Mouse (Mus musculus): Measurements from ENCODE around the gene Mgll.

The Mgll gene

DNA sequence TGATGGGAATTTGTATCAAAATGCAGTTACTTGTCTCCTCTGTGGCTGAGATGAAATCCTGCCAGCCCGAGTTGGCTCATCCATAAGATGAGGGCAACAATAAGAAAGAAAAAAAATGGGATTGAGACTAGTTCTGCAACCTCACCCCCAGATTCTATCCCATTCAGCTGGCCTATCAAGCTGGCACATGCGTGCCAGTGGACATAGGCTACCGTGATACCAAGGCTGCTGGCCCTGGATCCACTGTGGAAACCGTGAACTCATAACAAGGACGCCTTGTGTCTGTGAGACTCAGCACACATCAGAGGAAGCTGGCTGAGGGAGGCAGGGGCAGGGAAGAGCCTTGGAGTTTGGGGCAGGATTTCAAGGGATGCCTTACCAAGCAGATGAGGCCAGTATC, 46.8 kb downstream of the Mgll start:
- no peak for DNase-seq (ENCODE audit: low spot score)

GRCm38 (mm10) chr6:88772041-88772440, 47.8 kb downstream of the Mgll start:
- no peak for DNase-seq (ENCODE audit: low spot score)

- no peak for DNase-seq (ENCODE audit: low spot score)
These were observed 49.8 kb downstream of the Mgll start for GRCm38 (mm10) chr6:88774055-88774454.

GRCm38 (mm10) chr6:88775267-88775666, 51.1 kb downstream of the Mgll start:
- DNase-seq (ENCODE audit: low spot score), result no peak

DNA sequence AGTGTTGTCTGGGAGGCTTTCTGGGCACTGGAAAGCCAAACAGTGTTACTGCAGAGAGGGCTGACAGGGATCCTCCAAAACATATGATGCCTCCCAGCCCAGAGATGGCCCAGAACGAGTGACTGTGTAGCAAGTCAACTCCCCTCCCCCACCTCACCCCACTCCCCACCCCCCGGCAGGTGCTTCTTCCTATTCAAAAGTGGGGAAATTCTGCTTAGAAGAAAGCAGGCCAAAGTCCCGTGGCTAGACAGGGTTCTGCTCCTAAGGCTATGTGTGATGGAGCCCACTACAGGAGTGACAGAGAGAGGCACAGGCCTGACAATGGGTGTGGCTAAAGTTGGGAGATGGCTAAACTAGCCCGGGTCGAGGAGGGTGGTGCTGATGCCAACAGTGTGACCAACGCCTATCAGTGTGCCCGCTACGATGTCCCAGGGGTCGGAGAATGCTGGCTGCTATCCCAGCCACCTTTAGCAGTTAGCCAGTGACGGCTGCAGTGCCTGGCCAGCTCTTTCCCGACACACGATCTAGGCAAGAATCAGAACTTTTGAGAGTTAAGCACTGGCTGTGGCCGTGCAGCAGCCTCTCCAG, 52.2 kb downstream of the Mgll start:
- DNase-seq (ENCODE audit: low spot score), result no peak

DNA sequence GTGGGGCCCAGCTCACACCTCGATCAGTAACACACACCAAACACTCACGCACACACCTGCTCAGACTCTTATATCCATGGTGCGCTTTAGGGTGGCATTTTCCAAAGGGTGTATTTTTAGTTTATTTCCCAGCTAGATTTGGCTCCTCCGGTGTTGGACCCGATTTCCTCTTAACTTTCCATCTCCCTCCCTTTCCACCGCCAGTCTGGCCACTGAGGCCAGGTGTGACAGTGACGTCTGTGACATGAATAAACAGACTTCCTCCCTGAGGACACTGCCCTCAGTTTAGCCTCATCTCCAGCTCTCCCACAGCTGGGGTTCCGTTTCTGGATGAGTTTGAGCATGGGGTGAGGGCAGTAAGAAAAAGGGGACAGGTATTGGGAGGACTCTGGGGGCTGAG, 52.8 kb downstream of the Mgll start:
- no peak for DNase-seq (ENCODE audit: low spot score)

DNA sequence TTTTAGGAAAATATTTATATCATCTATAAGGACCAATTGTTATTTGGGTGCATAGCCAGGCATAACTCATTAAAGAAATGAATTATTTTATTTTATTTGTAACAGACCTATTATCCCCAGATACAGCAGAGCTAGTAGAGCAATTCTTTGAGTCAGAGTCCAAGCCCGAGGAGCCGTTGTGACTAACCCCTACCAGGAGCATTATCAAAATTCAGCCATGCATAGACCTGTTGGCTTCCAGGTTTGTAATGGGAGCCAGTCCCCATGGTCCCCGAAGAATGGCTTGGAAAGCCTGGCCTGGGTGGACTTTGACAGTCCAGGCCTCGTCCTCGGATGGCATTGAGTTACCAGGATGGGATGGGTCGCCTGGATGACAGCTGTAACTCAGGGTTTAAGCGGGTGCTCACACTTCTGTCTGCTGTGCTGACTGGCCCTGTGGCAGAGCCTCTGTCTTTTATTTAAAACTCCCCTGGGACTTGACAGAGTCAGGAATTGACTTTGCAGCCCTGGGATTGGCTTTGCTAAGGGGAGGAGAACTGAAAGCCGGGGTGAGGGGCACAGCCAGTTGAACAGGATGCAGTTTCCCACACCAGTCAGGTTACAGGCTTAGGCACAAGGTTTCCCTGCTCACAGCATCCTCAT, 54.0 kb downstream of the Mgll start:
- no peak for DNase-seq (ENCODE audit: low spot score)

- DNase-seq (ENCODE audit: low spot score), result no peak
These were observed 55.5 kb downstream of the Mgll start for GRCm38 (mm10) chr6:88779755-88780154.

DNA sequence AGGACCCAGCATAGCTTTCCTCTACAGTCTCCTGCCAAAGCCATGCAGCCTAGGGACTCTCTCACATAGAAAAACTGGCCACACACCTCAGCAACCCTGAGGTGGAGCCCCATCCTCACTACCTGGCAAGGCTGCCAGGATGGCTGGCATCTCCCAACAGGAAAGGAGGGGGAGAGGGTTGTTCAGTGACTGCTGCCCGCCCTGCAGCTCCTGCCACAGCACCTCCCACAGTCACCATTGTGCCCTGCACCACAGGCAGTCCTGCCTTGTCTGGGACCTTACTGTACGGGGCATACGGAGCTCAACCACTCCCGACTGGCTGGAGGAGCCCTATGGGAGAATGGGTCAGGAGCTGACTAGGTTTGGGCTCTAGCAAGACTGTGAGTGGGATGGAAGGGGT, 57.7 kb downstream of the Mgll start:
- DNase-seq (ENCODE audit: low spot score), result no peak

GRCm38 (mm10) chr6:88782981-88783397, 58.8 kb downstream of the Mgll start:
- no peak for DNase-seq (ENCODE audit: low spot score)

DNA sequence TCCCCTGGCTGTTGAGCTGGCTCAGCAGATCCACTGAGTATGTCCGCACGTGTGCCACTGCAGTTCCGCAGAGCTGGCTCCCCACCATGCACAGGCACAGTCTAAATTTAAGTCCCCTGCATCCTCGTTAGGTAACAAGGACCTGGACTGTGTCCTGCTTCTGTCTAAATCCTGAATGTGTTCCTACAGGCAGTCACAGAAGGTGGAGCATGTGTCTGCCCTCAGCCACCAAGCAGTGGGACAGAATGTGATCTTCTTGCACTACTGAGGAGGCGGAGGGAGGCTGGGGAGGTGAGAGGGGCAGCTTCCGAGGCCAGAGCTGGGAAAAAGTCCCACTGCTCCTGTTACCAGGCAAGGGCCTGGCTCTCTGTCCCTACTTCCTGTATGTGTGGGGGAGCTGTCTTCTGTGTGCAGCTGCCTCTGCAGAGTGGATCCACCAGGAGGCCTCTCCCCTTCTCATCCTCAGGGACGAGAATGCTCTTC, 60.5 kb downstream of the Mgll start:
- DNase-seq (ENCODE audit: low spot score), result no peak

DNA sequence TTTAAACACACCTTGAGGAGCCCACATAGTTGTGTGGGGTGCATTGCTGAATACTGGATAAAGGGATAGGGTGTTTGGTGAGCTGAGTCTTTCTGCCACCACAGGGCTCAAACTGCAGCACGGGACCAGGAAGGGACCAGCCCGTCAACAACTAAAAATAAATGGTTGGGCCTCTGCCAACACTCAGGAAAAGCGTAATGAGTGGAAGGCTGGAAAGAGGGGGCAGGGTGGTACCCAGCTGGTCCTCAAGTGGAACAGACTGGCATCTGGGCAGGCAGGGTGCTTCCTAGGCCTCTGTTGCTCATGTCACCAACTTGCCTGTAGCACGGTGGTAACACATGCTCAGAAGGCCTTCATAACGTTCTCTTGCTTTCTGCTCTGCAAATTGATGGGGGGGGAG, 61.1 kb downstream of the Mgll start:
- DNase-seq (ENCODE audit: low spot score), result no peak

- DNase-seq (ENCODE audit: low spot score), result no peak
These were observed 61.8 kb downstream of the Mgll start for GRCm38 (mm10) chr6:88785781-88786542.

GRCm38 (mm10) chr6:88786732-88787445, 62.7 kb downstream of the Mgll start:
- no peak for DNase-seq (ENCODE audit: low spot score)

- DNase-seq (ENCODE audit: low spot score), result no peak
These were observed 63.3 kb downstream of the Mgll start for GRCm38 (mm10) chr6:88787496-88787895.

DNA sequence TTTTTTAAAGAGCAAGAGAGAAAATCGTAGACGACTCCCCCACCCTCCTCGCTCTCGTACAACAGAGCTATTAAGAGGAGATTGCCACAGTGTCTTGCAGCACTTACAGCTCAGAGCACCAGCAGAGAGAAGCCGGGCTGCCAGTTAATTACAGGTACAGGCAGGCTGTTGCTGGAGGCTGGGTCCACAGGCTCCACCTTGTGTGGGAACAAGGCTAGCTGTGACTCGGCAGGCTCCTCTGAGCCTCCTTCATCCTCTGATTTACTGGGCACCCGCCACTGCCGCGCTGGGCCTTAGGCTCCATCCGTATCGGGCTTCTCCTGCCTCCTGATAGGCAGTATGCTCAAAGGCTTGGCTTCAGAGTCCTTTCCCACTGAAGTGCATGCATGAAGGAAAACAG, 64.0 kb downstream of the Mgll start:
- no peak for DNase-seq (ENCODE audit: low spot score)

DNA sequence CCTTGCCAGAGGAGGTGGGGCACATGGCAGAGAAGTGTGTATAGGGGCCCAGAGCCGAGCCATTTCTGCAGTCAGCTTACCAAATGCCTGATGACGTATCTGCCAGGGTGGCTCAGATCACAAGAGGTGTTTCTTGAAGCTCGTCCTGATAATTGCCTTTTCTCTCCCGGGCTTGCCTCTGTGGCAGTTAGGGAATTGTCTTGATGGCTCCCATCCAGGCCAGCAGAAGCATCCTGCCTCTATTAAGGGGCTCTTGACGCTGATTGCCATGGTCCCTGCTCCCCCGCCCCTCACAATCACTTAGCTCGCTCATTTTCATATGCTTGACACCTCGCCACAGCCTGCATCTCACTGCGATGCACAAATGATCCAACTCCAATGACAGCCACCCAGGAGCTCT, 67.1 kb downstream of the Mgll start:
- DNase-seq (ENCODE audit: low spot score), result no peak

- peak; percentile 67 for DNase-seq (ENCODE audit: low spot score)
These were observed 68.0 kb downstream of the Mgll start for GRCm38 (mm10) chr6:88792147-88792691.

DNA sequence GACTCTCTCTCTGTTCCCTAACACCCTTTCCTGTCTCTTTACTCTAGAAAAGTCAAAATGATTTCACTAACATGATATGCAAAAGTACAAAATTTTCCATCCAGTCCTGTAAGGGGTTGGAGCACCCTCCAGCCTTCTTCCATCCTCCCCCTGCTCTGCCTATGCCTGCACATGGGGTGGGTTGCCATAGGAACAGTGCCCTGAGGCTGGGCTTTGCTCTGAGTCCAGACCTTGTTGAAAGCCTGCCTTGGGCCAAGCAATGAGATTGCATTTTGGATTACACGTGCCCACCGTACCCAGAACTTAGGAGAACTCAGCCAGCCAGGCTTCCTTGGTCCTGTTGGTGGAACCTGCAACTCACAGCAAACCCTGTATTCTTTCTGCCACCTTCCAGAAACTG, 69.0 kb downstream of the Mgll start:
- DNase-seq (ENCODE audit: low spot score), result peak; percentile 55

- no peak for DNase-seq (ENCODE audit: low spot score)
These were observed 69.7 kb downstream of the Mgll start for GRCm38 (mm10) chr6:88793872-88794271.

DNA sequence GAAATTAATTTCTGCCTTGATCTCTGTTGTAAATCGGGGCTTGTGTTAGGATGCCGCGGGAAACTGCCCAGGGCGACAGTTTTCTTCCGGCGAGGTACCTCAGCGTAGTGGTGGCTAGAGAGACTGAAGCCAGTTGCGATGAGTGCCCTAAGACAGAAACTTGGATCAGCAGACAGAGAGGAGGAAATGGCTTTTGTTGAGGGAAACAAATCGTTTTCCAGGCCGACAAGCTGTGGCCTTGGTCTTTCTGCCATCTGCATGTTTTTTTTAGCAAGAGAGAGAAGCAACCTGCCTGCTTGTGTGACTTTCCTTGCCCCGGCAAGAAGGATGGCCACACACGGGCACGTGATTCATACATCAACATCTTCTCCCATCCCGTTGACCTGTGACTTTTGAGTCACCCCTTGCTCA, 70.4 kb downstream of the Mgll start:
- DNase-seq (ENCODE audit: low spot score), result no peak

- DNase-seq (ENCODE audit: low spot score), result no peak
These were observed 76.0 kb downstream of the Mgll start for GRCm38 (mm10) chr6:88800191-88800590.

All from embryo, embryonic 10 days (tissue).